Mouse (Mus musculus) MEL (cell line): Measurements from ENCODE around the gene Zfp644. TPM values are rescaled to one million over a fixed set of nuclear protein-coding genes. Genes with fewer than 3 reads are reported as not detected.
"Not testable (repeated sequence)": the region's sequence is repeated elsewhere in the genome, so short reads cannot be mapped to it uniquely, and the experiment has no call there.

Experiments
- DNase-seq: peaks from one replicate; pipeline ENCODE4 v3.0.0; 2011; ENCODE audit warnings: low read depth, low spot score
- H3K27ac ChIP-seq: 2 replicates; pipeline ENCODE4 v1.5.1; 2012; ENCODE audit warnings: low read depth, mild to moderate bottlenecking, control low read depth, low read length, moderate library complexity; ENCODE audit not compliant: control insufficient read depth
- H3K27me3 ChIP-seq, 2 experiments: fragments of 150-350 bp in 1 of 2; sonication (generic) in 1 of 2; 2 replicates each; pipeline ENCODE4 v1.6.1; 2012; ENCODE audit warnings: low read length in 2 of 2, mild to moderate bottlenecking in 2 of 2, improper control_type of control experiment in 1 of 2, moderate library complexity in 1 of 2; ENCODE audit not compliant: insufficient read depth in 2 of 2, control insufficient read depth in 1 of 2
- H3K36me3 ChIP-seq, 2 experiments: 2 replicates each; pipeline ENCODE4 v1.6.1; 2012 to 2014; ENCODE audit warnings: low read length in 2 of 2, improper control_type of control experiment in 1 of 2, inconsistent platforms in 1 of 2, mild to moderate bottlenecking in 1 of 2; ENCODE audit not compliant: insufficient read depth in 2 of 2, control insufficient read depth in 1 of 2
- H3K4me1 ChIP-seq, 2 experiments: fragments of 150-350 bp in 1 of 2; sonication (generic) in 1 of 2; 2 replicates each; pipeline ENCODE4 v1.6.1; 2012; ENCODE audit warnings: low read length in 2 of 2, improper control_type of control experiment in 1 of 2, mild to moderate bottlenecking in 1 of 2; ENCODE audit not compliant: insufficient read depth in 2 of 2, control insufficient read depth in 1 of 2
- H3K4me3 ChIP-seq, 2 experiments: fragments of 150-350 bp in 1 of 2; sonication (generic) in 1 of 2; 2 replicates each; pipeline ENCODE4 v1.5.1; 2012; ENCODE audit warnings: low read depth in 2 of 2, low read length in 2 of 2, mild to moderate bottlenecking in 2 of 2, moderate library complexity in 2 of 2, control low read depth in 1 of 2, improper control_type of control experiment in 1 of 2; ENCODE audit not compliant: control insufficient read depth in 1 of 2, insufficient read depth in 1 of 2
- H3K79me2 ChIP-seq: 2 replicates; pipeline ENCODE4 v1.6.1; 2012; ENCODE audit warnings: mild to moderate bottlenecking, low read length, moderate library complexity; ENCODE audit not compliant: control insufficient read depth, poor library complexity, insufficient read depth
- H3K9ac ChIP-seq: 2 replicates; pipeline ENCODE4 v1.6.1; 2012; ENCODE audit warnings: low read depth, mild to moderate bottlenecking, control low read depth, low read length, moderate library complexity; ENCODE audit not compliant: control insufficient read depth, poor library complexity, severe bottlenecking
- H3K9me3 ChIP-seq: fragments of 150-350 bp; sonication (generic); replicated peaks from 2 replicates; pipeline ENCODE4 v1.6.1; 2012; ENCODE audit warnings: mild to moderate bottlenecking, low read length, improper control_type of control experiment, moderate library complexity; ENCODE audit not compliant: insufficient read depth
- CHD1 ChIP-seq: IDR thresholded peaks from 2 replicates; pipeline ENCODE4 v1.6.1; 2012; ENCODE audit warnings: low read depth, mild to moderate bottlenecking, inconsistent platforms, low read length, improper control_type of control experiment
- CHD2 ChIP-seq: IDR thresholded peaks from 2 replicates; pipeline ENCODE4 v1.6.1; 2011; ENCODE audit warnings: low read length, improper control_type of control experiment
- ELF1 ChIP-seq: IDR thresholded peaks from 2 replicates; pipeline ENCODE4 v1.6.1; 2014; ENCODE audit warnings: low read depth, mild to moderate bottlenecking, inconsistent platforms, low read length, improper control_type of control experiment, moderate library complexity
- EP300 ChIP-seq, 2 experiments: IDR thresholded peaks; 2 replicates each; pipeline ENCODE4 v1.6.1; 2011; ENCODE audit warnings: improper control_type of control experiment in 2 of 2, low read length in 2 of 2, low read depth in 1 of 2, mild to moderate bottlenecking in 1 of 2
- ETS1 ChIP-seq: IDR thresholded peaks from 2 replicates; pipeline ENCODE4 v1.6.1; 2012; ENCODE audit warnings: low read depth, mild to moderate bottlenecking, inconsistent platforms, low read length, improper control_type of control experiment, moderate library complexity
- GATA1 ChIP-seq: IDR thresholded peaks from 2 replicates; pipeline ENCODE4 v1.6.1; 2011; ENCODE audit warnings: low read depth, low read length, improper control_type of control experiment
- MAFK ChIP-seq: IDR thresholded peaks from 2 replicates; pipeline ENCODE4 v1.6.1; 2011; ENCODE audit warnings: low read depth, mild to moderate bottlenecking, low read length, improper control_type of control experiment, borderline replicate concordance
- MAZ ChIP-seq: IDR thresholded peaks from 2 replicates; pipeline ENCODE4 v1.6.1; 2012; ENCODE audit warnings: low read depth, mild to moderate bottlenecking, inconsistent platforms, low read length, improper control_type of control experiment
- MEF2A ChIP-seq: IDR thresholded peaks from 2 replicates; pipeline ENCODE4 v1.6.1; 2014; ENCODE audit warnings: low read depth, mild to moderate bottlenecking, inconsistent platforms, low read length, improper control_type of control experiment; ENCODE audit not compliant: poor library complexity, insufficient replicate concordance, severe bottlenecking; ENCODE audit errors: extremely low read depth
- MXI1 ChIP-seq: IDR thresholded peaks from 2 replicates; pipeline ENCODE4 v1.6.1; 2011; ENCODE audit warnings: mild to moderate bottlenecking, low read depth, low read length, improper control_type of control experiment
- MYB ChIP-seq: IDR thresholded peaks from 2 replicates; pipeline ENCODE4 v1.6.1; 2011; ENCODE audit warnings: mild to moderate bottlenecking, low read depth, low read length, improper control_type of control experiment
- POLR2AphosphoS2 ChIP-seq: IDR thresholded peaks from 2 replicates; pipeline ENCODE4 v1.6.1; 2011; ENCODE audit warnings: low read length, improper control_type of control experiment
- RAD21 ChIP-seq: IDR thresholded peaks from 2 replicates; pipeline ENCODE4 v1.6.1; 2011; ENCODE audit warnings: mild to moderate bottlenecking, low read depth, low read length, improper control_type of control experiment
- RCOR1 ChIP-seq: IDR thresholded peaks from 2 replicates; pipeline ENCODE4 v1.6.1; 2012; ENCODE audit warnings: low read depth, mild to moderate bottlenecking, inconsistent platforms, low read length, improper control_type of control experiment
- SIN3A ChIP-seq: IDR thresholded peaks from 2 replicates; pipeline ENCODE4 v1.6.1; 2012; ENCODE audit warnings: low read length, improper control_type of control experiment, inconsistent platforms
- TAL1 ChIP-seq: IDR thresholded peaks from 2 replicates; pipeline ENCODE4 v1.6.1; 2012; ENCODE audit warnings: mild to moderate bottlenecking, inconsistent platforms, low read length, moderate library complexity, mixed read lengths
- TBP ChIP-seq: IDR thresholded peaks from 2 replicates; pipeline ENCODE4 v1.8.0; 2011; ENCODE audit warnings: low read depth, low read length, improper control_type of control experiment
- TCF12 ChIP-seq: IDR thresholded peaks from 2 replicates; pipeline ENCODE4 v1.6.1; 2014; ENCODE audit warnings: low read depth, mild to moderate bottlenecking, inconsistent platforms, low read length, improper control_type of control experiment, moderate library complexity
- ZMIZ1 ChIP-seq: IDR thresholded peaks from 2 replicates; pipeline ENCODE4 v1.6.1; 2012; ENCODE audit warnings: low read depth, mild to moderate bottlenecking, inconsistent platforms, low read length, improper control_type of control experiment, moderate library complexity
- ZNF384 ChIP-seq: IDR thresholded peaks from 2 replicates; pipeline ENCODE4 v1.6.1; 2012; ENCODE audit warnings: low read depth, mild to moderate bottlenecking, inconsistent platforms, low read length, improper control_type of control experiment
- polyA plus RNA-seq, 2 experiments: library from polyadenylated mRNA; stranded (reverse) in 1 of 2; unstranded in 1 of 2; fragments of >175 nt in 1 of 2; fragments of >200 nt in 1 of 2; gene quantifications; 2 replicates each; pipeline versions ENCODE4 v1.2.1 to v1.2.4; 2012; ENCODE audit warnings: low replicate concordance in 2 of 2, low read depth in 1 of 2; ENCODE audit not compliant: insufficient read length in 2 of 2, insufficient read depth in 1 of 2, missing spikeins in 1 of 2
- total RNA-seq: library from RNA; depleted of rRNA; stranded (reverse); fragments of 300-350 nt; gene quantifications from 2 replicates; pipeline ENCODE4 v1.2.3, GENCODE M21; 2012

Zfp644 gene
- total and polyA plus RNA-seq, 3 experiments: 23.4 to 72.3 (median 34.4) TPM

DNA sequence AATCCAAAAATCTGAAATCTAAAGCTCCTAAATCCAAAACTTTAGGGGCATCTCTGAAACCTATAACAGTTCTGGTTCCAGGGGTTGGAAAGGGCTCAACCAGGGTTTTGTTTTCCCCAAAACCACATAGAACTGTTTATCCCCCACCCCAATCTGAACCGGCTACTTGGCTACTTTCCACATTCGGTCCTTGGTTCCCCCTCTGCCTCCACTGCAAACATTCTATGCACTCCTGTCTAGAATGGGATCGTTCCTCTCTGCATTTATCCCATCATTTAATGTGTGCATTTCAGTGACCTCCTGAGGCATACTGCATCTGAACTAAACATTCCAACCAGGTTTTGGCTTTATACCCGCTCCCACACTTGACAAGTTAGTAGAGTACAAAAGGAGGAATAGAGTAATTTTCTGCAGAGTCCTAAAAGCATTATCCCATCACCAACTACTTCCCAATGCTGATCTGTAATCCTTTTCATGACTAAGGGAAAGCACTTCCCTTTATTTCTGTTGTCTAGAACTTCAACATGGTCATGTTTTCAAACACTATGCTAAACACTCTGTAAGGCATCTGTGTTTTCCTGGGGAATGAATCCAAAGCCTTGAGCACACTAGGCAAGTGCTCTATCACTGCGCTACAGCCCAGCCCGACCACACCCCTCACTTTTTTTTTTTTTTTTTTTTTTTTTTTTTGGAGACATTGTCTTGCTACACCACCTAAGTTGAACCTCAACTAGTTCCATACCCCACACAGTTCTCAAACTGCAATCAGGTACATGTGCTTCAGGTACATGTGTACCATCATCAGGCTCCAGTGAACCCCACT lies 16.2 kb downstream of the Zfp644 start:
- peak; percentile 49 for DNase-seq
- TF ChIP-seq TAL1: no peak
- TF ChIP-seq ZNF384: peak; percentile 92
- TF ChIP-seq ELF1: no peak
- peak in 1 of 2 experiments; percentile 29; a peak in 1 of 4 replicates for TF ChIP-seq EP300 (IDR thresholded peaks at IDR 0.05; ENCODE audit: low read depth in 1 of 2, low read length in 2 of 2)
- Histone ChIP-seq H3K9ac (no peak overlapping the region), H3K27ac (no peak overlapping the region), H3K79me2 (peaks cover 25% of the 10 kb centered on the region), H3K4me3 (no peak overlapping the region), H3K27me3 (no peaks in the 10 kb centered on the region), H3K36me3 (peaks cover 2 to 11% of the 10 kb centered on the region in 2 experiments; a peak in 3 of 4 replicates), H3K4me1 (peaks cover 4% of the 10 kb centered on the region in 2 experiments), H3K9me3 (no peaks in the 10 kb centered on the region)

DNA sequence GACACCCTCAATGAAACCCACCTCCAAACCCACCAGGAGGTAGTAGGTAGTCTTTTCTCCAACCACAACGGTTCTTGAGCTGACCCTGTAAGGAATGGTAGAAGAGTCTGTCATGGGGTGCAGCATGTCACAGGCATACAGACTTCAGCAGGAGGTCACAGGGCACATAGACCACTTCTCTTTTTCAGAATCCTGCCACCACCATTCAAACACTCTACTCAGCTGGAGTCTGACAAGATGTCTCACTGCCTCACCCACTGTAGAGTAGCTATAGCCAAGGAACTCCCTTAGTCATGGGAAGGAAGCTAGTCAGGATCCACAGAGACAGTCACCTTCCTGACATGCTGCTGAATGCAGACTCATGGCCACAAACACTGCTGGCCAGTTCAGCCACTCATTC lies 17.4 kb downstream of the Zfp644 start:
- no peaks in the 10 kb centered on the region for H3K27me3 ChIP-seq

DNA sequence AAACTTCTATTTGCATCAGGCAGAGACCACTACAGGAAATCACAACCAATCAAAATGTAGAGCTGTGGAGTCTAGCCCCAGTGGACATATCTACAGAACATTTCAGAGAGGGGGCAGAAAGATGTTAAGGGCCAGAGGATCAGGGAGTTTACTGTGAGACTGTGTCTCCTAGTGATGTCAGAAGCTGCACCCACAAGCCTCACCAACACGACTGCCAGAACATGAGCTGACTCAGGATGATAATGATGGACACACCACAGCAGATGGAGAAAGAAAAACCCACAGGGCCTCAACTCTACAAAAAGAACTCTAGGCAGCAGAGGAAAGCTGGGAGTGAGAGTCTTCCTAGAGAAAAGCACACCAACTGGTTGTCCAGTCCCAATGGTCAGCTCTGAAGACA lies 18.3 kb downstream of the Zfp644 start:
- H3K36me3 ChIP-seq: peaks cover 2 to 13% of the 10 kb centered on the region in 2 experiments; a peak in 3 of 4 replicates
- H3K4me3 ChIP-seq, H3K9ac ChIP-seq, H3K4me1 ChIP-seq, H3K9me3 ChIP-seq, H3K27ac ChIP-seq, DNase-seq, H3K27me3 ChIP-seq: not testable (repeated sequence)
- H3K79me2 ChIP-seq: peaks cover 26% of the 10 kb centered on the region

More for the DNA sequence above, 17.4 kb downstream of the Zfp644 start:
- Histone ChIP-seq H3K4me3 (no peak overlapping the region), H3K9ac (no peak overlapping the region), H3K9me3 (no peaks in the 10 kb centered on the region), H3K4me1 (peaks cover 4% of the 10 kb centered on the region in 2 experiments), H3K79me2 (peaks cover 23% of the 10 kb centered on the region), H3K27ac (no peak overlapping the region), H3K36me3 (peaks cover 2 to 12% of the 10 kb centered on the region in 2 experiments; a peak in 3 of 4 replicates)
- TF ChIP-seq GATA1 (no peak), MEF2A (no peak)
- DNase-seq: peak; percentile 29

DNA sequence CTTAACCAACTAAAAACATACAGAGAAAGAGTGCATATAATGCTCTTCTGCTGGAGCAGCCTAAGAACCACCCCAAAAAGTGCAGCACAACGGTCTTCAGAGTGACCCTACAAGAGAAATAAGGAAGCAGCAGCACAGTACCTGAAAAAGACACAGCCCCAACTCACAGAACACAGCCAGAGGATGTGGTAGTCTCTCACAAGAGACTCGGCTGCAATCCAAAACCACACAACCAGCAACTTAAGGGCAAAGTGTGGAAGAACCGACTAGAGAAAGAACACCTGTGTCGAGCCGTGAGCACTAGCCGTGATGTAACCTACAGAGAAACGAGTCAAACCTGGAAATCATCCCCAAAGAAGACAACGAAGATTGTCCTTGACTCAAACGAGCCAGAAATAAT lies 20.3 kb downstream of the Zfp644 start:
- H3K9ac ChIP-seq: no peak overlapping the region
- H3K27ac ChIP-seq: no peak overlapping the region
- H3K27me3 ChIP-seq: no peaks in the 10 kb centered on the region
- no peaks in the 10 kb centered on the region for H3K9me3 ChIP-seq
- peaks cover 35% of the 10 kb centered on the region for H3K79me2 ChIP-seq
- peaks cover 7 to 20% of the 10 kb centered on the region in 2 experiments for H3K36me3 ChIP-seq
- peaks cover 8 to 19% of the 10 kb centered on the region in 2 experiments for H3K4me1 ChIP-seq
- H3K4me3 ChIP-seq: no peak overlapping the region
- no peak for DNase-seq
- TF ChIP-seq ETS1 (no peak), MAFK (no peak), MYB (no peak), MXI1 (no peak), MAZ (no peak), SIN3A (no peak), ZMIZ1 (no peak), CHD2 (no peak), TBP (no peak), TCF12 (no peak), RAD21 (no peak), RCOR1 (no peak), ELF1 (no peak), POLR2AphosphoS2 (no peak), CHD1 (no peak)
